Mouse (Mus musculus) urinary bladder, adult 18-20 months (tissue): Measurements from ENCODE around the gene Phldb2.

Source experiments
- DNase-seq, 2 experiments: peaks; one replicate each; pipeline ENCODE4 v3.0.0; 2022; ENCODE audit warnings: low spot score in 2 of 2, mixed read lengths in 2 of 2

The Phldb2 gene

GRCm38 (mm10) chr16:45952035-45952434 lies 1.4 kb downstream of the Phldb2 start:
- DNase-seq = no peak

- DNase-seq = no peak
These were observed 7.1 kb downstream of the Phldb2 start for GRCm38 (mm10) chr16:45946335-45946734.

- DNase-seq = no peak
These were observed 7.7 kb downstream of the Phldb2 start for GRCm38 (mm10) chr16:45945649-45946048.

GRCm38 (mm10) chr16:45945174-45945631 lies 8.2 kb downstream of the Phldb2 start:
- no peak for DNase-seq

- no peak for DNase-seq
These were observed 11.1 kb downstream of the Phldb2 start for GRCm38 (mm10) chr16:45942169-45942891.

- no peak for DNase-seq
These were observed 12.7 kb downstream of the Phldb2 start for GRCm38 (mm10) chr16:45940701-45941100.

GRCm38 (mm10) chr16:45939436-45939835 lies 14.0 kb downstream of the Phldb2 start:
- no peak for DNase-seq

- DNase-seq = no peak
These were observed 16.0 kb downstream of the Phldb2 start for GRCm38 (mm10) chr16:45937381-45937780.

GRCm38 (mm10) chr16:45936521-45936920 lies 16.9 kb downstream of the Phldb2 start:
- no peak for DNase-seq

- no peak for DNase-seq
These were observed 17.4 kb downstream of the Phldb2 start for GRCm38 (mm10) chr16:45935956-45936483.

- DNase-seq = no peak
These were observed 18.5 kb downstream of the Phldb2 start for GRCm38 (mm10) chr16:45934721-45935407.

GRCm38 (mm10) chr16:45930308-45930707 lies 23.1 kb downstream of the Phldb2 start:
- DNase-seq = peak in 1 of 2 experiments; percentile 11

GRCm38 (mm10) chr16:45928090-45928489 lies 25.3 kb downstream of the Phldb2 start:
- no peak for DNase-seq

GRCm38 (mm10) chr16:45927601-45928000 lies 25.8 kb downstream of the Phldb2 start:
- DNase-seq = no peak

- peak in 1 of 2 experiments; percentile 27 for DNase-seq
These were observed 26.5 kb downstream of the Phldb2 start for GRCm38 (mm10) chr16:45926875-45927274.

- no peak for DNase-seq
These were observed 29.5 kb downstream of the Phldb2 start for GRCm38 (mm10) chr16:45923731-45924424.

GRCm38 (mm10) chr16:45922546-45923229 lies 30.7 kb downstream of the Phldb2 start:
- no peak for DNase-seq

GRCm38 (mm10) chr16:45919572-45919971 lies 33.8 kb downstream of the Phldb2 start:
- no peak for DNase-seq

GRCm38 (mm10) chr16:45903595-45903994 lies 49.8 kb downstream of the Phldb2 start:
- no peak for DNase-seq

- DNase-seq = no peak
These were observed 54.9 kb downstream of the Phldb2 start for GRCm38 (mm10) chr16:45898459-45898858.

GRCm38 (mm10) chr16:45896587-45896986 lies 56.8 kb downstream of the Phldb2 start:
- no peak for DNase-seq

GRCm38 (mm10) chr16:45894998-45895397 lies 58.4 kb downstream of the Phldb2 start:
- DNase-seq = no peak
